Mouse (Mus musculus) heart, embryonic 16.5 days (tissue): ENCODE measurements around the gene Abca5. TPM values are rescaled to one million over a fixed set of nuclear protein-coding genes. Genes with fewer than 3 reads are reported as not detected.

ENCODE experiments used
- ATAC-seq: fragments of 200-750 bp; cut with Nextera tagmentation; replicated peaks from 2 replicates; pipeline ENCODE4 v1.8.0; 2017; ENCODE audit warnings: moderate number of reproducible peaks; ENCODE audit not compliant: insufficient read depth, low FRiP score; ENCODE audit errors: extremely low read depth
- H3K27ac ChIP-seq: fragments of 300-500 bp; sonication (generic); 2 replicates; pipeline ENCODE4 v1.5.1; 2014; ENCODE audit warnings: mild to moderate bottlenecking, low read length, control low read depth, moderate library complexity
- H3K27me3 ChIP-seq: fragments of 300-500 bp; sonication (generic); 2 replicates; pipeline ENCODE4 v1.6.1; 2014; ENCODE audit warnings: low read length, mixed read lengths; ENCODE audit not compliant: control insufficient read depth, insufficient read depth
- H3K36me3 ChIP-seq: fragments of 300-500 bp; sonication (generic); 2 replicates; pipeline ENCODE4 v1.6.1; 2014; ENCODE audit not compliant: control insufficient read depth, insufficient read depth
- H3K4me1 ChIP-seq: fragments of 300-500 bp; sonication (generic); 2 replicates; pipeline ENCODE4 v1.6.1; 2014; ENCODE audit warnings: low read length, mixed read lengths; ENCODE audit not compliant: control insufficient read depth, insufficient read depth
- H3K4me2 ChIP-seq: fragments of 300-500 bp; sonication (generic); 2 replicates; pipeline ENCODE4 v1.6.1; 2014; ENCODE audit warnings: low read depth, mild to moderate bottlenecking, control low read depth, low read length
- H3K4me3 ChIP-seq: fragments of 300-500 bp; sonication (generic); 2 replicates; pipeline ENCODE4 v1.5.1; 2014; ENCODE audit warnings: mild to moderate bottlenecking, control low read depth, low read length
- H3K9ac ChIP-seq: fragments of 300-500 bp; sonication (generic); 2 replicates; pipeline ENCODE4 v1.6.1; 2014; ENCODE audit warnings: low read length, control low read depth
- H3K9me3 ChIP-seq: fragments of 300-500 bp; sonication (generic); replicated peaks from 2 replicates; pipeline ENCODE4 v1.6.1; 2016; ENCODE audit warnings: low read length; ENCODE audit not compliant: control insufficient read depth
- WGBS: fragments of 180-500 bp; shearing (Covaris S2); extraction: QIAGEN DNeasy Blood & Tissue Kit; methylation state at CpG from one replicate; pipeline ENCODE4 v1.1.7; 2014; 5-methylcytosine and 5-hydroxymethylcytosine counted together
- polyA plus RNA-seq: library from polyadenylated mRNA; unstranded; fragments of >200 nt; fragmentation: Nextera tagmentation; extraction: Ambion mirVana; gene quantifications from 2 replicates; pipeline ENCODE4 v1.2.1, GENCODE M21; 2015

The Abca5 gene
- polyA plus RNA-seq, 1 experiment from 2014 or later: 2.7 TPM

- no peak overlapping the region for H3K4me2 ChIP-seq
- H3K4me3 ChIP-seq: no peak overlapping the region
- H3K9ac ChIP-seq: no peak overlapping the region
- no peaks in the 10 kb centered on the region for H3K27me3 ChIP-seq
- WGBS: 62% methylated on average over 10 of the region's 10 CpGs
- H3K4me1 ChIP-seq: peaks cover 5% of the 10 kb centered on the region
- no peaks in the 10 kb centered on the region for H3K36me3 ChIP-seq
- no peaks in the 10 kb centered on the region for H3K9me3 ChIP-seq
- ATAC-seq: no peak
- no peak overlapping the region for H3K27ac ChIP-seq
Measured at GRCm38 (mm10) chr11:110284849-110285248, 52.7 kb downstream of the Abca5 start.

- H3K27me3 ChIP-seq: no peaks in the 10 kb centered on the region
- H3K9ac ChIP-seq: no peak overlapping the region
- H3K4me2 ChIP-seq: no peak overlapping the region
- WGBS: 58% methylated on average over 9 of the region's 9 CpGs
- no peaks in the 10 kb centered on the region for H3K9me3 ChIP-seq
- no peak overlapping the region for H3K27ac ChIP-seq
- peaks cover 5% of the 10 kb centered on the region for H3K4me1 ChIP-seq
- no peak for ATAC-seq
- H3K36me3 ChIP-seq: no peaks in the 10 kb centered on the region
- no peak overlapping the region for H3K4me3 ChIP-seq
Measured at GRCm38 (mm10) chr11:110284185-110284787, 53.2 kb downstream of the Abca5 start.

GRCm38 (mm10) chr11:110274794-110275193 lies 62.7 kb downstream of the Abca5 start:
- Histone ChIP-seq H3K4me2 (no peak overlapping the region), H3K4me1 (no peaks in the 10 kb centered on the region), H3K27ac (no peak overlapping the region), H3K9me3 (no peaks in the 10 kb centered on the region), H3K9ac (no peak overlapping the region), H3K27me3 (no peaks in the 10 kb centered on the region), H3K36me3 (0 out of 2 replicates have a peak, but pooled peaks cover 2% of the 10 kb centered on the region), H3K4me3 (no peak overlapping the region)
- WGBS: 60% methylated on average over 3 of the region's 3 CpGs
- no peak for ATAC-seq

- WGBS: 5% methylated on average over 5 of the region's 5 CpGs
- 0 out of 2 replicates have a peak, but pooled peaks cover 2% of the 10 kb centered on the region for H3K36me3 ChIP-seq
- no peak overlapping the region for H3K4me3 ChIP-seq
- H3K4me1 ChIP-seq: 0 out of 2 replicates have a peak, but pooled peaks cover 2% of the 10 kb centered on the region
- H3K9me3 ChIP-seq: no peaks in the 10 kb centered on the region
- H3K4me2 ChIP-seq: no peak overlapping the region
- no peaks in the 10 kb centered on the region for H3K27me3 ChIP-seq
- ATAC-seq: no peak
- H3K9ac ChIP-seq: no peak overlapping the region
- no peak overlapping the region for H3K27ac ChIP-seq
Measured at GRCm38 (mm10) chr11:110271745-110272144, 65.8 kb downstream of the Abca5 start.

- peak; percentile 37; the same call in 1 of the 2 replicates for ATAC-seq
- 0 out of 2 replicates have a peak overlapping the region, but pooled peaks have one; percentile 32 for H3K27ac ChIP-seq
- H3K36me3 ChIP-seq: no peaks in the 10 kb centered on the region
- H3K27me3 ChIP-seq: no peaks in the 10 kb centered on the region
- no peak overlapping the region for H3K4me3 ChIP-seq
- H3K9ac ChIP-seq: peak overlapping the region; percentile 56
- 42% methylated on average over 8 of the region's 8 CpGs for WGBS
- 0 out of 2 replicates have a peak, but pooled peaks cover 2% of the 10 kb centered on the region for H3K4me1 ChIP-seq
- no peaks in the 10 kb centered on the region for H3K9me3 ChIP-seq
- H3K4me2 ChIP-seq: peak overlapping the region; percentile 45; the same call in 1 of the 2 replicates
Measured at GRCm38 (mm10) chr11:110268244-110268844, 69.2 kb downstream of the Abca5 start.

GRCm38 (mm10) chr11:110267232-110267631 lies 70.3 kb downstream of the Abca5 start:
- 83% methylated on average over 6 of the region's 6 CpGs for WGBS
- ATAC-seq: no peak
- Histone ChIP-seq H3K9ac (no peak overlapping the region), H3K36me3 (no peaks in the 10 kb centered on the region), H3K27me3 (no peaks in the 10 kb centered on the region), H3K9me3 (no peaks in the 10 kb centered on the region), H3K27ac (no peak overlapping the region), H3K4me3 (no peak overlapping the region), H3K4me1 (0 out of 2 replicates have a peak, but pooled peaks cover 2% of the 10 kb centered on the region), H3K4me2 (no peak overlapping the region)

GRCm38 (mm10) chr11:110266757-110267156 lies 70.8 kb downstream of the Abca5 start:
- H3K36me3 ChIP-seq: no peaks in the 10 kb centered on the region
- no peak overlapping the region for H3K9ac ChIP-seq
- H3K27ac ChIP-seq: no peak overlapping the region
- 81% methylated on average over 11 of the region's 11 CpGs for WGBS
- no peaks in the 10 kb centered on the region for H3K9me3 ChIP-seq
- H3K27me3 ChIP-seq: no peaks in the 10 kb centered on the region
- H3K4me2 ChIP-seq: no peak overlapping the region
- H3K4me1 ChIP-seq: 0 out of 2 replicates have a peak, but pooled peaks cover 2% of the 10 kb centered on the region
- H3K4me3 ChIP-seq: no peak overlapping the region
- no peak for ATAC-seq

- Histone ChIP-seq H3K4me2 (no peak overlapping the region), H3K9me3 (0 out of 2 replicates have a peak, but pooled peaks cover 2% of the 10 kb centered on the region), H3K27me3 (no peaks in the 10 kb centered on the region), H3K27ac (no peak overlapping the region), H3K36me3 (no peaks in the 10 kb centered on the region), H3K4me3 (no peak overlapping the region), H3K9ac (no peak overlapping the region), H3K4me1 (no peaks in the 10 kb centered on the region)
- ATAC-seq: no peak
- WGBS: 58% methylated on average over 3 of the region's 3 CpGs
Measured at GRCm38 (mm10) chr11:110261867-110262266, 75.6 kb downstream of the Abca5 start.

GRCm38 (mm10) chr11:110257911-110258310 lies 79.6 kb downstream of the Abca5 start:
- no peak overlapping the region for H3K9ac ChIP-seq
- H3K4me3 ChIP-seq: no peak overlapping the region
- no peaks in the 10 kb centered on the region for H3K27me3 ChIP-seq
- WGBS: 57% methylated on average over 4 of the region's 4 CpGs
- no peak overlapping the region for H3K27ac ChIP-seq
- no peaks in the 10 kb centered on the region for H3K4me1 ChIP-seq
- ATAC-seq: no peak
- 0 out of 2 replicates have a peak, but pooled peaks cover 3% of the 10 kb centered on the region for H3K9me3 ChIP-seq
- H3K4me2 ChIP-seq: no peak overlapping the region
- no peaks in the 10 kb centered on the region for H3K36me3 ChIP-seq
